ENCODE assay signal across 9 mouse cellular contexts in the genomic region with DNA sequence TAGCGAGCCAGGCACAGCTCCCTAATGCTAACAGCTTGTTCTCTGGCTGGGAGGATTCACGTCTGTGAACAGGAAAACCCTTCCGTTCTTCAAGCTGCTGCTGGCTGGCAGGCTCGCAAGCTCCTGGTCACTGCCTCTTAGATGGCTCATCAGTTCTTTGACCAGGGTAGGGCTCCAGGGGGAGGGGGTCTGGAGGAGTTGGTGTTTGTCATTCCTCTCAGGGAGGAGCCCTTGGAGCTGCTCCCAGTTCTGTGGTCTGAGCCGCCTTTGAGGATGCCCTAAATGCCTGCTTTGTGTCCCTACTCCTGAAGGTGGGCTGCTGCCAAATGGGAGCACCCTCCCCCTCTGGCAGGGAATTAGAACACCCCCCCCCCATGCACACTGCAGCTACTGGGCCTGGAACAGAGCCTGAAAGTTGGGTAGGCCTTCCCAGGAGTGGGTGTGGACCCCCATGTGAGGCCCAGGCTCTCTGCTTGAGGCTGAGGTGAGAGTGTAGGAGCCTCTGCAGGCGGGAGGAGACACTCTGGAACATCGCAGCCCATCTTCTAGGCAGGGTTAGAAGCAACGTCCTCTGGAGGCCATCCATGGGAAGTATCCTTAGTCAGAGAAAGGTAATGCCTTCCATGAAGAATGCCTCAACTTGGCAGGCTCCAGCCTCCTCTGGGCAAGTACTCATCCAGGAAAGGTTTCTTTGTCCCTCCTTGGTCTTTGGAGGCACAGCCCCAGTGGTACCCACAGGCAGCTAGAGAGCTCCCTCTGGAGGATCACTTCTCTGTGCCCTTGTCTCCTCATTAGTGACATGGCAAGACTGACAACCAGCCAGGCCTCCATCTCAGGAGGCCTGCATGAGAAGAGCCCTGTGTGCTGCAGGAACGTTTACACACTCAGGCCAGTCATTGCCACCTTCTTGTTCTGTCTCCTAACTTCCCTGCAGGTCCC. TPM values are rescaled to one million over a fixed set of nuclear protein-coding genes. Genes with fewer than 3 reads are reported as not detected.
A peak's percentile ranks its signal among the peaks of the same experiment; 100 is the strongest.
DNase-seq lines count a peak whose midpoint lies in the region; ATAC-seq and TF ChIP-seq lines count a peak whose summit lies in the region.
"Had no signal": no experiment of that assay in that cellular context is flagged by ENCODE, and none has a peak within 500 bp of the region (broad histone marks: within the 10 kb centered on the region; RNA-seq: fewer than 3 reads in every experiment).

No protein-coding gene starts in this region.

- H3K4me3 ChIP-seq in hindbrain, embryonic 10.5 days = no peak overlapping the region
- H3K4me3 ChIP-seq in hindbrain, embryonic 11.5 days (ENCODE audit: low read depth, low read length) = no peak overlapping the region
- no peak overlapping the region for H3K4me3 ChIP-seq in forebrain, postnatal 0 days (ENCODE audit: low read depth, low read length)
- no peak overlapping the region for H3K4me3 ChIP-seq in left cerebral cortex, adult 2 months
- no peak overlapping the region for H3K4me3 ChIP-seq in neural tube, embryonic 13.5 days

- no peak overlapping the region for H3K9ac ChIP-seq in hindbrain, embryonic 11.5 days (ENCODE audit: low read depth, low read length)
- H3K9ac ChIP-seq in forebrain, postnatal 0 days = no peak overlapping the region
- no peak overlapping the region for H3K9ac ChIP-seq in neural tube, embryonic 13.5 days

- intact Hi-C loops in left cerebral cortex, adult 2 months (cut with DNase I) = loop anchor here (1.0 to 2.0 kb wide), 3 partner anchors 31 to 93 kb away; no protein-coding TSS in a partner anchor

- H3K36me3 ChIP-seq in hindbrain, embryonic 10.5 days = no peaks in the 10 kb centered on the region
- H3K36me3 ChIP-seq in hindbrain, embryonic 11.5 days (ENCODE audit: control insufficient read depth, insufficient read depth, low read length) = no peaks in the 10 kb centered on the region
- H3K36me3 ChIP-seq in forebrain, postnatal 0 days (ENCODE audit: insufficient read depth) = no peaks in the 10 kb centered on the region
- no peaks in the 10 kb centered on the region for H3K36me3 ChIP-seq in neural tube, embryonic 13.5 days
- H3K36me3 ChIP-seq: G1E had no signal

- peaks cover 52% of the 10 kb centered on the region for H3K4me1 ChIP-seq in hindbrain, embryonic 10.5 days (replicated peaks)
- peaks cover 4% of the 10 kb centered on the region; the same call in 1 of the 2 replicates for H3K4me1 ChIP-seq in hindbrain, embryonic 11.5 days (replicated peaks; ENCODE audit: control insufficient read depth, insufficient read depth, low read length)
- H3K4me1 ChIP-seq in forebrain, postnatal 0 days (ENCODE audit: insufficient read depth) = no peaks in the 10 kb centered on the region
- H3K4me1 ChIP-seq in neural tube, embryonic 13.5 days (replicated peaks) = peaks cover 70% of the 10 kb centered on the region

- 64% methylated on average over 9 of the region's 9 CpGs for WGBS in hindbrain, embryonic 10.5 days
- 71% methylated on average over 9 of the region's 9 CpGs for WGBS in hindbrain, embryonic 11.5 days
- 38% methylated on average over 9 of the region's 9 CpGs for WGBS in forebrain, postnatal 0 days
- WGBS in neural tube, embryonic 13.5 days = 57% methylated on average over 9 of the region's 9 CpGs

- TF ChIP-seq CTCF in forebrain, postnatal 0 days (IDR thresholded peaks at IDR 0.05; ENCODE audit: low read depth) = peak; percentile 36; the same call in 1 of the 2 replicates
- TF ChIP-seq CTCF in left cerebral cortex, adult 2 months (IDR thresholded peaks at IDR 0.05) = peak; percentile 39

- peak overlapping the region; percentile 29 for H3K27ac ChIP-seq in hindbrain, embryonic 10.5 days
- H3K27ac ChIP-seq in hindbrain, embryonic 11.5 days (ENCODE audit: low read depth, low read length) = no peak overlapping the region
- peak overlapping the region; percentile 35; the same call in 1 of the 2 replicates for H3K27ac ChIP-seq in forebrain, postnatal 0 days (ENCODE audit: low read depth, low read length)
- H3K27ac ChIP-seq in left cerebral cortex, adult 2 months = peak overlapping the region; percentile 77
- H3K27ac ChIP-seq in neural tube, embryonic 13.5 days (replicated peaks) = peak overlapping the region; percentile 74

- no peak overlapping the region for H3K4me2 ChIP-seq in hindbrain, embryonic 11.5 days (replicated peaks; ENCODE audit: low read depth, low read length)
- no peak overlapping the region for H3K4me2 ChIP-seq in forebrain, postnatal 0 days (ENCODE audit: low read depth)
- no peak overlapping the region for H3K4me2 ChIP-seq in neural tube, embryonic 13.5 days

- H3K27me3 ChIP-seq in hindbrain, embryonic 10.5 days (ENCODE audit: insufficient read depth, poor library complexity, severe bottlenecking) = peaks cover 31% of the 10 kb centered on the region
- no peaks in the 10 kb centered on the region for H3K27me3 ChIP-seq in hindbrain, embryonic 11.5 days (ENCODE audit: control insufficient read depth, insufficient read depth, low read length)
- H3K27me3 ChIP-seq in forebrain, postnatal 0 days (ENCODE audit: insufficient read depth, low read length) = no peaks in the 10 kb centered on the region; the same call in 1 of the 2 replicates
- no peaks in the 10 kb centered on the region; the same call in 1 of the 2 replicates for H3K27me3 ChIP-seq in neural tube, embryonic 13.5 days

- no peak for DNase-seq in hindbrain, embryonic 10.5 days (ENCODE audit: low spot score)
- no peak for DNase-seq in hindbrain, embryonic 11.5 days (ENCODE audit: low spot score)
- DNase-seq in forebrain, postnatal 0 days = peak; percentile 85
- peak; percentile 55 to 78 for DNase-seq in left cerebral cortex, adult 2 months (ENCODE audit: extremely low spot score in 1 of 2, low spot score in 2 of 2)
- no peak for DNase-seq in retina, postnatal 1 day
- DNase-seq in thymus, postnatal 0 days (ENCODE audit: low spot score) = no peak

- no peaks in the 10 kb centered on the region for H3K9me3 ChIP-seq in hindbrain, embryonic 10.5 days
- no peaks in the 10 kb centered on the region for H3K9me3 ChIP-seq in hindbrain, embryonic 11.5 days (ENCODE audit: control insufficient read depth, low read length)
- no peaks in the 10 kb centered on the region for H3K9me3 ChIP-seq in forebrain, postnatal 0 days (ENCODE audit: low read length)
- no peaks in the 10 kb centered on the region for H3K9me3 ChIP-seq in neural tube, embryonic 13.5 days
- H3K9me3 ChIP-seq: G1E had no signal

- ATAC-seq in hindbrain, embryonic 11.5 days (ENCODE audit: low FRiP score) = no peak
- ATAC-seq in forebrain, postnatal 0 days = peak; percentile 79
- ATAC-seq in neural tube, embryonic 13.5 days (ENCODE audit: low read depth) = peak; percentile 78
- ATAC-seq in megakaryocyte, adult 5-6 weeks (ENCODE audit: poor library complexity, severe bottlenecking) = no peak

RNA-seq across cellular contexts. Expression of gene Enho, which starts 24.2 kb away (rescaled TPM):
- 27.3 and 50.9 TPM in 2 replicates for polyA plus RNA-seq in hindbrain, embryonic 10.5 days (2016; fragmentation: Nextera tagmentation; extraction: Ambion mirVana)
- polyA plus RNA-seq in hindbrain, embryonic 11.5 days (2014; fragmentation: Nextera tagmentation; extraction: Ambion mirVana) = 42.4 and 42.7 TPM in 2 replicates
- total RNA-seq in forebrain, postnatal 0 days (2014; rRNA removed) = 106 and 130 TPM in 2 replicates
- polyA plus RNA-seq in forebrain, postnatal 0 days (2015; fragmentation: Nextera tagmentation; extraction: Ambion mirVana) = 117 and 122 TPM in 2 replicates
- total RNA-seq in left cerebral cortex, adult 2 months (2021) = 10 to 100 TPM; 58.0 to 63.3 TPM
- polyA plus RNA-seq in neural tube, embryonic 13.5 days (2015; fragmentation: Nextera tagmentation; extraction: Ambion mirVana) = 79.3 and 81.9 TPM in 2 replicates
- total RNA-seq in megakaryocyte, adult 5-6 weeks (2015) = not detected in 2 replicates
- not detected in 2 replicates for total RNA-seq in megakaryocyte, adult 5-6 weeks (2017)
- polyA plus RNA-seq in thymus, postnatal 0 days (2015; fragmentation: Nextera tagmentation; extraction: Ambion mirVana) = 10.3 and 10.5 TPM in 2 replicates
- polyA plus RNA-seq: G1E had no signal

RNA-seq across cellular contexts. Expression of gene Dnaic1, which starts 46.4 kb away (rescaled TPM):
- polyA plus RNA-seq in hindbrain, embryonic 10.5 days (2016; fragmentation: Nextera tagmentation; extraction: Ambion mirVana) = 1.4 and 4.3 TPM in 2 replicates
- 2.9 and 3.2 TPM in 2 replicates for polyA plus RNA-seq in hindbrain, embryonic 11.5 days (2014; fragmentation: Nextera tagmentation; extraction: Ambion mirVana)
- 2.2 and 4.9 TPM in 2 replicates for total RNA-seq in forebrain, postnatal 0 days (2014; rRNA removed)
- polyA plus RNA-seq in forebrain, postnatal 0 days (2015; fragmentation: Nextera tagmentation; extraction: Ambion mirVana) = 2.7 and 2.8 TPM in 2 replicates
- total RNA-seq in left cerebral cortex, adult 2 months (2021) = 1 to 10 TPM; 6.4 to 7.5 TPM
- 0.87 and 1.0 TPM in 2 replicates for polyA plus RNA-seq in neural tube, embryonic 13.5 days (2015; fragmentation: Nextera tagmentation; extraction: Ambion mirVana)
- not detected in 2 replicates for total RNA-seq in megakaryocyte, adult 5-6 weeks (2015)
- not detected in 2 replicates for total RNA-seq in megakaryocyte, adult 5-6 weeks (2017)
- 0.60 and 0.91 TPM in 2 replicates for polyA plus RNA-seq in thymus, postnatal 0 days (2015; fragmentation: Nextera tagmentation; extraction: Ambion mirVana)
- total RNA-seq: G1E had no signal
- polyA plus RNA-seq: G1E had no signal

RNA-seq across cellular contexts. Expression of gene Fam219a, which starts 46.6 kb away (rescaled TPM):
- polyA plus RNA-seq in hindbrain, embryonic 10.5 days (2016; fragmentation: Nextera tagmentation; extraction: Ambion mirVana) = 6.2 and 8.3 TPM in 2 replicates
- polyA plus RNA-seq in hindbrain, embryonic 11.5 days (2014; fragmentation: Nextera tagmentation; extraction: Ambion mirVana) = 11.8 and 17.6 TPM in 2 replicates
- 76.6 and 95.8 TPM in 2 replicates for total RNA-seq in forebrain, postnatal 0 days (2014; rRNA removed)
- polyA plus RNA-seq in forebrain, postnatal 0 days (2015; fragmentation: Nextera tagmentation; extraction: Ambion mirVana) = 13.8 and 18.6 TPM in 2 replicates
- total RNA-seq in left cerebral cortex, adult 2 months (2021) = 100 to 1,000 TPM; 195 to 209 TPM
- polyA plus RNA-seq in neural tube, embryonic 13.5 days (2015; fragmentation: Nextera tagmentation; extraction: Ambion mirVana) = 14.7 and 18.8 TPM in 2 replicates
- 6.1 and 8.9 TPM in 2 replicates for total RNA-seq in megakaryocyte, adult 5-6 weeks (2015)
- total RNA-seq in megakaryocyte, adult 5-6 weeks (2017) = 1.7 and 3.1 TPM in 2 replicates
- polyA plus RNA-seq in thymus, postnatal 0 days (2015; fragmentation: Nextera tagmentation; extraction: Ambion mirVana) = 1.6 and 2.7 TPM in 2 replicates

Comparison
In these comparisons a context has a peak if more than half of its experiments do, and no peak if none do; other contexts are left out.
1. DNase-seq: peak in forebrain, postnatal 0 days (single experiment) and left cerebral cortex, adult 2 months (2 of 2); none in hindbrain, embryonic 10.5 days (single experiment), hindbrain, embryonic 11.5 days (single experiment), retina, postnatal 1 day (single experiment) and thymus, postnatal 0 days (single experiment).
2. ATAC-seq: peak in forebrain, postnatal 0 days (single experiment) and neural tube, embryonic 13.5 days (single experiment); none in hindbrain, embryonic 11.5 days (single experiment) and megakaryocyte, adult 5-6 weeks (single experiment).